Mouse (Mus musculus): ENCODE data around the gene Itga8. TPM values are rescaled to one million over a fixed set of nuclear protein-coding genes. Genes with fewer than 3 reads are reported as not detected.

Itga8 gene
- total and polyA plus RNA-seq, 3 experiments: 3.5 to 10.6 (median 7.5) TPM

GRCm38 (mm10) chr2:12213464-12213790 is 88.3 kb downstream of the Itga8 start:
- H3K9ac ChIP-seq (ENCODE audit: insufficient read depth, low read depth): no peak overlapping the region
- no peak for DNase-seq (ENCODE audit: extremely low read depth)
- no peak overlapping the region for H3K27ac ChIP-seq (ENCODE audit: insufficient read depth, low read depth)
- TF ChIP-seq MAX (IDR thresholded peaks at IDR 0.05; ENCODE audit: low read length) (no peak), TBP (conservative IDR thresholded peaks at IDR 0.05; ENCODE audit: low read depth, low read length) (no peak), IRF4 (IDR thresholded peaks at IDR 0.05; ENCODE audit: low read depth, low read length) (no peak)
- no peak overlapping the region for H3K4me2 ChIP-seq (ENCODE audit: insufficient read depth, low read depth, poor library complexity, severe bottlenecking)
- no peak overlapping the region for H3K4me3 ChIP-seq (replicated peaks in 1 of 3; ENCODE audit: low read depth in 2 of 3, low read length in 2 of 3, poor library complexity in 1 of 3)
- no peaks in the 10 kb centered on the region for H3K27me3 ChIP-seq (replicated peaks)
- in situ Hi-C loops (cut with MboI; ENCODE audit: low pct_ligation_motif_present, low pct_unique_long_range_greater_than_20kb, low sequenced_read_pairs): no loop called here
- H3K36me3 ChIP-seq (replicated peaks in 1 of 2; ENCODE audit: control insufficient read depth in 1 of 2, insufficient read depth in 1 of 2, low read length in 1 of 2): peaks cover 0 to 27% of the 10 kb centered on the region in 2 experiments
- no peaks in the 10 kb centered on the region for H3K9me3 ChIP-seq (replicated peaks; ENCODE audit: low read length)
- peaks cover 7 to 62% of the 10 kb centered on the region in 2 experiments; a peak in 3 of 4 replicates for H3K4me1 ChIP-seq (ENCODE audit: control insufficient read depth in 1 of 2, insufficient read depth in 2 of 2)
- H3K79me2 ChIP-seq (replicated peaks; ENCODE audit: control insufficient read depth, extremely low read depth, insufficient read depth, poor library complexity, severe bottlenecking): 0 out of 2 replicates have a peak, but pooled peaks cover 3% of the 10 kb centered on the region
- dilution Hi-C loops (cut with MboI; ENCODE audit: extremely low pct_ligation_motif_present, extremely low pct_unique_long_range_greater_than_20kb, low sequenced_read_pairs): no loop called here

- H3K9me3 ChIP-seq (replicated peaks; ENCODE audit: low read length): no peaks in the 10 kb centered on the region
- H3K4me3 ChIP-seq (replicated peaks in 1 of 3; ENCODE audit: low read depth in 2 of 3, low read length in 2 of 3, poor library complexity in 1 of 3): no peak overlapping the region
- H3K4me1 ChIP-seq (ENCODE audit: control insufficient read depth in 1 of 2, insufficient read depth in 2 of 2): peaks cover 7 to 68% of the 10 kb centered on the region in 2 experiments; a peak in 3 of 4 replicates
- H3K27ac ChIP-seq (ENCODE audit: insufficient read depth, low read depth): no peak overlapping the region
- H3K36me3 ChIP-seq (replicated peaks in 1 of 2; ENCODE audit: control insufficient read depth in 1 of 2, insufficient read depth in 1 of 2, low read length in 1 of 2): peaks cover 0 to 30% of the 10 kb centered on the region in 2 experiments
- in situ Hi-C loops (cut with MboI; ENCODE audit: low pct_ligation_motif_present, low pct_unique_long_range_greater_than_20kb, low sequenced_read_pairs): no loop called here
- peak; percentile 39 for DNase-seq (ENCODE audit: extremely low read depth)
- peak overlapping the region; percentile 27; the same call in 1 of the 2 replicates for H3K4me2 ChIP-seq (ENCODE audit: insufficient read depth, low read depth, poor library complexity, severe bottlenecking)
- H3K27me3 ChIP-seq (replicated peaks): no peaks in the 10 kb centered on the region
- TF ChIP-seq MYC (IDR thresholded peaks at IDR 0.05; ENCODE audit: low read depth, low read length) (no peak), ZNF384 (IDR thresholded peaks at IDR 0.05; ENCODE audit: low read depth, low read length) (peak; percentile 47; the same call in 1 of the 2 replicates), MEF2A (IDR thresholded peaks at IDR 0.05; ENCODE audit: borderline replicate concordance, low read depth, low read length) (0 out of 2 replicates have a peak, but pooled peaks have one; percentile 25)
- H3K79me2 ChIP-seq (replicated peaks; ENCODE audit: control insufficient read depth, extremely low read depth, insufficient read depth, poor library complexity, severe bottlenecking): 0 out of 2 replicates have a peak, but pooled peaks cover 3% of the 10 kb centered on the region
- dilution Hi-C loops (cut with MboI; ENCODE audit: extremely low pct_ligation_motif_present, extremely low pct_unique_long_range_greater_than_20kb, low sequenced_read_pairs): no loop called here
- no peak overlapping the region for H3K9ac ChIP-seq (ENCODE audit: insufficient read depth, low read depth)
Observed at GRCm38 (mm10) chr2:12212662-12213463, 88.9 kb downstream of the Itga8 start.

- H3K4me2 ChIP-seq (ENCODE audit: insufficient read depth, low read depth, poor library complexity, severe bottlenecking): no peak overlapping the region
- dilution Hi-C loops (cut with MboI; ENCODE audit: extremely low pct_ligation_motif_present, extremely low pct_unique_long_range_greater_than_20kb, low sequenced_read_pairs) (no loop called here), in situ Hi-C loops (cut with MboI; ENCODE audit: low pct_ligation_motif_present, low pct_unique_long_range_greater_than_20kb, low sequenced_read_pairs) (no loop called here)
- peaks cover 6 to 32% of the 10 kb centered on the region in 2 experiments for H3K36me3 ChIP-seq (replicated peaks in 1 of 2; ENCODE audit: control insufficient read depth in 1 of 2, insufficient read depth in 1 of 2, low read length in 1 of 2)
- H3K27me3 ChIP-seq (replicated peaks): no peaks in the 10 kb centered on the region
- no peak overlapping the region for H3K4me3 ChIP-seq (replicated peaks in 1 of 3; ENCODE audit: low read depth in 2 of 3, low read length in 2 of 3, poor library complexity in 1 of 3)
- TF ChIP-seq NELFE (IDR thresholded peaks at IDR 0.05; ENCODE audit: low read depth, low read length) (no peak), ZNF384 (IDR thresholded peaks at IDR 0.05; ENCODE audit: low read depth, low read length) (no peak), RCOR1 (conservative IDR thresholded peaks at IDR 0.05; ENCODE audit: low read depth, low read length) (no peak), UBTF (IDR thresholded peaks at IDR 0.05; ENCODE audit: low read depth, low read length) (no peak), KAT2A (IDR thresholded peaks at IDR 0.05; ENCODE audit: insufficient replicate concordance, low read length) (no peak), SIN3A (IDR thresholded peaks at IDR 0.05; ENCODE audit: low read length) (no peak), BHLHE40 (IDR thresholded peaks at IDR 0.05; ENCODE audit: low read depth, low read length) (no peak), ETS1 (conservative IDR thresholded peaks at IDR 0.05; ENCODE audit: low read depth, low read length) (no peak), RAD21 (IDR thresholded peaks at IDR 0.05; ENCODE audit: low read depth, low read length) (no peak), TBP (conservative IDR thresholded peaks at IDR 0.05; ENCODE audit: low read depth, low read length) (no peak), MXI1 (IDR thresholded peaks at IDR 0.05; ENCODE audit: low read depth, low read length) (no peak), POLR2A (IDR thresholded peaks at IDR 0.05; ENCODE audit: low read depth, low read length) (no peak)
- no peak for DNase-seq (ENCODE audit: extremely low read depth)
- no peaks in the 10 kb centered on the region for H3K79me2 ChIP-seq (replicated peaks; ENCODE audit: control insufficient read depth, extremely low read depth, insufficient read depth, poor library complexity, severe bottlenecking)
- no peak overlapping the region for H3K9ac ChIP-seq (ENCODE audit: insufficient read depth, low read depth)
- peaks cover 8 to 75% of the 10 kb centered on the region in 2 experiments; a peak in 3 of 4 replicates for H3K4me1 ChIP-seq (ENCODE audit: control insufficient read depth in 1 of 2, insufficient read depth in 2 of 2)
- H3K27ac ChIP-seq (ENCODE audit: insufficient read depth, low read depth): no peak overlapping the region
- H3K9me3 ChIP-seq (replicated peaks; ENCODE audit: low read length): no peaks in the 10 kb centered on the region
Observed at GRCm38 (mm10) chr2:12208142-12208541, 93.6 kb downstream of the Itga8 start.

Measured in CH12.LX (cell line).